Mouse (Mus musculus) G1E (cell line): Measurements from ENCODE around the gene Cdipt. TPM values are rescaled to one million over a fixed set of nuclear protein-coding genes. Genes with fewer than 3 reads are reported as not detected.

ENCODE experiments used
- ATAC-seq: 2 replicates; pipeline ENCODE4 v1.8.0; 2016; ENCODE audit warnings: mild to moderate bottlenecking; ENCODE audit not compliant: insufficient number of reproducible peaks, poor library complexity, low FRiP score, severe bottlenecking; ENCODE audit errors: extremely low read depth
- DNase-seq: peaks from one replicate; pipeline ENCODE4 v3.0.0; 2012; ENCODE audit warnings: low spot score
- H3K27me3 ChIP-seq: 2 replicates; pipeline ENCODE4 v1.6.1; 2012; ENCODE audit warnings: mild to moderate bottlenecking, low read length, inconsistent platforms; ENCODE audit not compliant: insufficient read depth
- H3K36me3 ChIP-seq: replicated peaks from 2 replicates; pipeline ENCODE3; 2012; ENCODE audit warnings: mild to moderate bottlenecking, inconsistent platforms
- H3K4me1 ChIP-seq: 2 replicates; pipeline ENCODE4 v1.6.1; 2012; ENCODE audit warnings: low read depth, low read length, inconsistent platforms, mixed read lengths; ENCODE audit not compliant: insufficient read depth
- H3K4me3 ChIP-seq: 2 replicates; pipeline ENCODE4 v1.5.1; 2012; ENCODE audit warnings: low read depth, mild to moderate bottlenecking, inconsistent platforms, low read length, moderate library complexity, mixed read lengths
- H3K9me3 ChIP-seq: replicated peaks from 2 replicates; pipeline ENCODE4 v1.6.1; 2012; ENCODE audit warnings: inconsistent platforms
- CTCF ChIP-seq: IDR thresholded peaks from 2 replicates; pipeline ENCODE4 v1.5.1; 2012; ENCODE audit warnings: low read depth, low read length, inconsistent platforms, mixed read lengths
- GATA1 ChIP-seq: IDR thresholded peaks from 2 replicates; pipeline ENCODE4 v1.6.1; 2012; ENCODE audit warnings: borderline replicate concordance, low read length, inconsistent platforms, mixed read lengths
- GATA2 ChIP-seq: IDR thresholded peaks from 2 replicates; pipeline ENCODE4 v1.6.1; 2012; ENCODE audit warnings: low read depth, low read length, inconsistent platforms, borderline replicate concordance
- POLR2AphosphoS5 ChIP-seq: IDR thresholded peaks from 2 replicates; pipeline ENCODE4 v1.6.1; 2012; ENCODE audit warnings: low read depth, low read length, inconsistent platforms; ENCODE audit not compliant: insufficient replicate concordance
- TAL1 ChIP-seq: conservative IDR thresholded peaks from 2 replicates; pipeline ENCODE4 v1.6.1; 2012; ENCODE audit warnings: low read depth, low read length, inconsistent platforms, mixed read lengths
- polyA plus RNA-seq: library from polyadenylated mRNA; stranded (reverse); fragments of >175 nt; gene quantifications from 2 replicates; pipeline ENCODE4 v1.2.3, GENCODE M21; 2012
- total RNA-seq, 2 experiments: library from RNA; stranded (forward) in 1 of 2; stranded (reverse) in 1 of 2; fragments of 200-1000 nt in 1 of 2; fragments of >200 nt in 1 of 2; fragmentation: Nextera tagmentation in 1 of 2; gene quantifications; 2 replicates each; pipeline ENCODE4 v1.2.3; 2014 to 2017

Cdipt gene
- total RNA-seq (2014; fragmentation: Nextera tagmentation) (37.5 and 44.6 TPM in 2 replicates), total RNA-seq (2017) (62.0 and 63.8 TPM in 2 replicates), polyA plus RNA-seq (91.2 and 108 TPM in 2 replicates)

DNA sequence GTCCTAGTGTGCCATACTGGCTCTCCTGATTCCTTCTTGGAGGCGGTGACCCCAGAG is at the start of gene Cdipt:
Gene Cdipt (plus strand): TSS at position 22 of the 57 bp plus-strand sequence.
- peaks cover 33% of the 10 kb centered on the region for H3K36me3 ChIP-seq
- TF ChIP-seq TAL1 = no peak
- no peak for TF ChIP-seq POLR2AphosphoS5
- TF ChIP-seq GATA1 = no peak
- TF ChIP-seq CTCF = no peak
- TF ChIP-seq GATA2 = no peak
- H3K4me1 ChIP-seq = peaks cover 41% of the 10 kb centered on the region
- DNase-seq (no peak), ATAC-seq (no peak)
- H3K9me3 ChIP-seq = no peaks in the 10 kb centered on the region
- peak within 1 kb of the TSS; percentile 92 for H3K4me3 ChIP-seq
- H3K27me3 ChIP-seq = peaks cover 8% of the 10 kb centered on the region

DNA sequence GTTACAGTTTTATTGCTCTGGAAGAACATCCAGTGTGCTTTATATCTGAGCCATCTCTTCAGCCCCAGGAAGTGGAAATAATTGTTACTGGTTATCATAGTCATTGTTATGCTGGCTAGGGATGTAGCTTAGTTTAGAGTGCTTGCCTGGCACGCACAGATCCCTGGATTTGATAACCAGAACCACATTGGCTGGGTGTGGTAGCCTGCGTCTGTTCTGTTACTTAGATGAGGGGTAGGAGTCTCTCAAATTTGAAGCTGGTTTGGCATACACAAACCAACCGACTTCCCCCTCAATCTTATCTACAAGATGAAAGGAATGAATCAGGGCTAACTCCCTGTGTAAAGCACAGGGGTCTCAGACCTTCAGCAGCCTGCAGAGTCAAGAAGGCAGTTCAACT is 49.4 kb upstream of the Cdipt start:
- H3K4me3 ChIP-seq = no peak overlapping the region; the same call in 1 of the 2 replicates
- no peaks in the 10 kb centered on the region for H3K27me3 ChIP-seq
- TF ChIP-seq CTCF (no peak), GATA2 (no peak), POLR2AphosphoS5 (no peak), TAL1 (no peak), GATA1 (no peak)
- ATAC-seq (peak; percentile 54), DNase-seq (peak; percentile 47)
- peaks cover 64% of the 10 kb centered on the region for H3K4me1 ChIP-seq
- H3K36me3 ChIP-seq = peaks cover 16% of the 10 kb centered on the region
- H3K9me3 ChIP-seq = no peaks in the 10 kb centered on the region

DNA sequence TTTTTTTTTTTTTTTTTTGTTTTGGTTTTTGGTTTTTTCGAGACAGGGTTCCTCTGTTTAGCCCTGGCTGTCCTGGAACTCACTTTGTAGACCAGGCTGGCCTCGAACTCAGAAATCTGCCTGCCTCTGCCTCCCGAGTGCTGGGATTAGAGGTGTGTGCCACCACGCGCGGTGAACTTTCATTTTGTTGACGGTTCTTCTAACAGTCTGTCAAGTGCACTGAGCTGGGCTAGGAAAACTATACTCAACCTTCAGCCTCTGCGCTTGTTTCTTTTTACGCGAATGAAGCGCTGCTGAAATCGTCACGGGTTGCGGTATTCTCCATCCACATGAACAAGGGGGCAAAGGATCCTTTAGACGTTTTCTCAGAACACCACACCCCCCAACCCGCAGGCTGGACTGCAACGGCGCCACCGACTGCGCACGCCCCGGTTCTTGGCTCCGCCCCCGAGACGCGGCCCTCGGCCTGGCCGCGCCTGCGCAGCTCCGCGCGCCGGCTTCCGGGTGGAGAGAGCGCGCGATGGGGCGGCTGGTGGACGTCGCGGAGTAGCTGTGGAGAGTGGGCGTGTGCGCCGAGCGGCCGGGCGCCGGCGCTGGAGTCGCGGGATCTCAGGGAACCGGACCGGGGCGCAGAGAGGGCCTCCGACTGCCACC is 47.2 kb upstream of the Cdipt start, which contains the start of gene Kctd13:
Gene Kctd13 (plus strand): TSS at position 496 of the 654 bp plus-strand sequence.
- Histone ChIP-seq H3K36me3 (peaks cover 38% of the 10 kb centered on the region), H3K4me3 (peak within 1 kb of the TSS; percentile 83), H3K9me3 (no peaks in the 10 kb centered on the region), H3K4me1 (peaks cover 70% of the 10 kb centered on the region), H3K27me3 (no peaks in the 10 kb centered on the region)
- ATAC-seq = peak; percentile 59
- TF ChIP-seq GATA2 = no peak
- TF ChIP-seq TAL1 = no peak
- TF ChIP-seq CTCF = no peak
- TF ChIP-seq POLR2AphosphoS5 = no peak
- no peak for TF ChIP-seq GATA1
- peak; percentile 98 for DNase-seq

DNA sequence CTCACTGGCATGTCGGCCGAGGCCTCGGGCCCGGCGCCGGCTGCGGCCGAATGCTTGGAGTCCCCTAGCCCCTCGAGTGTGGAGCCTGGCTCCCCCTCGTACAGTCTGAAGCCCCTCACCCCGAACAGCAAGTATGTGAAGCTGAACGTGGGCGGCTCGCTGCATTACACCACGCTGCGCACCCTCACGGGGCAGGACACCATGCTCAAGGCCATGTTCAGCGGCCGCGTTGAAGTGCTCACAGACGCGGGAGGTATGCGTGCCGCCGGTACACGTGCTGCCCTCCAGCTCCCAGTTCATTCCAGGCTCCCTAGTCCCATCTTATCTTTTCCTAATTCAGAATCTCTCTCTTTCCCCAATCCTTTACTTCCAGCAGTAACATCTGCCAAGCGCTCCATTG is 46.7 kb upstream of the Cdipt start:
- peaks cover 65% of the 10 kb centered on the region for H3K4me1 ChIP-seq
- DNase-seq (no peak), ATAC-seq (no peak)
- TF ChIP-seq GATA2 (no peak), POLR2AphosphoS5 (no peak), GATA1 (no peak), TAL1 (no peak), CTCF (no peak)
- H3K36me3 ChIP-seq = peaks cover 42% of the 10 kb centered on the region
- H3K4me3 ChIP-seq = peak overlapping the region; percentile 83
- H3K9me3 ChIP-seq = no peaks in the 10 kb centered on the region
- H3K27me3 ChIP-seq = no peaks in the 10 kb centered on the region

DNA sequence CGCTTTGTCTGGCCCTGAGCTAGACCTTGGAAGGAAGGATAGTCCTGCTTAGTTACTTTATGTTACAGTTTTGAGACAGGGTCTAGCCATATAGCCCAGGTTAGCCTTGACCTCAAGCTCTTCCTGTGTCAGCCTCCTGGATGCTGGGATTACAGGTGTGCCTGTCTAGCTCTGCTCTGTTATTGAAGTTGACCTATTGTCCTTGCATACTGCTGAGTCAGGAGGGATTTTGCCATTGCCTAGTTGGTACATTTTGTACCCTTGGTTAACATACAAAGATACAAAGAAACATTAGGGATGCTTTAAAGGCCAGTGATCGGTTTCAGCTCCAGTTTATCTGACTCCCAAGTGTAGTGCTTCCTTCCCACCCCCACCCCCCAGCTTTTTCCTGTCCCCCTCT is 43.1 kb upstream of the Cdipt start:
- Histone ChIP-seq H3K9me3 (no peaks in the 10 kb centered on the region), H3K27me3 (no peaks in the 10 kb centered on the region), H3K36me3 (peaks cover 77% of the 10 kb centered on the region), H3K4me3 (no peak overlapping the region), H3K4me1 (peaks cover 35% of the 10 kb centered on the region)
- TF ChIP-seq TAL1 (no peak), POLR2AphosphoS5 (no peak), CTCF (no peak), GATA2 (no peak), GATA1 (no peak)
- DNase-seq = no peak
- ATAC-seq = no peak

DNA sequence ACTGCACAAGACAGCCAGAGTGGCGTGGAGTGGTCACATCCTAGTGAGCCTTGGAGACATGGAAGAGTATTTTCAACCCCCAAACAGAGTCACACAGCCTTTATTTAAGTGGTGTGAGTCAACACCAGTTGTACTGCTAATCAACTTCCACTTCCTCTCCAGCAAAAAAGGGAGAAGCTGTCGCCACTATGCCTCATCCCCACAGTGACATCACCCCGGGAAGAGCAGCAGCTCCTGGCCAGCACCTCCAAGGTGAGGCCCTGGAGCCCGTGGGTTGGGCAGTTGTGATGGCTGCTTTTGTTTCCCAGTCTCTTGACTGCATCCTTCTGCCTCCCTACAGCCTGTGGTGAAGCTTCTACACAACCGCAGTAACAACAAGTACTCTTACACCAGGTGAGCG is 34.5 kb upstream of the Cdipt start:
- TF ChIP-seq GATA1 (no peak), GATA2 (no peak), CTCF (no peak), TAL1 (no peak), POLR2AphosphoS5 (no peak)
- Histone ChIP-seq H3K4me3 (no peak overlapping the region), H3K9me3 (no peaks in the 10 kb centered on the region), H3K36me3 (peaks cover 94% of the 10 kb centered on the region), H3K27me3 (no peaks in the 10 kb centered on the region), H3K4me1 (peaks cover 11% of the 10 kb centered on the region)
- no peak for DNase-seq
- ATAC-seq = no peak
